Mouse (Mus musculus) MEL (cell line): ENCODE measurements around the gene Wwc1.

ENCODE experiments used
- BHLHE40 ChIP-seq: IDR thresholded peaks from 2 replicates; pipeline ENCODE4 v1.6.1; 2012; ENCODE audit warnings: low read depth, mild to moderate bottlenecking, inconsistent platforms, low read length, improper control_type of control experiment, borderline replicate concordance
- CHD2 ChIP-seq: IDR thresholded peaks from 2 replicates; pipeline ENCODE4 v1.6.1; 2011; ENCODE audit warnings: low read length, improper control_type of control experiment
- CTCF ChIP-seq, 3 experiments: IDR thresholded peaks in 2 of 3; conservative IDR thresholded peaks in 1 of 3; 2 replicates each; pipeline ENCODE4 v1.5.1; 2011 to 2012; ENCODE audit warnings: low read length in 3 of 3, low read depth in 2 of 3, mild to moderate bottlenecking in 2 of 3, improper control_type of control experiment in 1 of 3, inconsistent platforms in 1 of 3, mixed read lengths in 1 of 3, moderate library complexity in 1 of 3; ENCODE audit not compliant: control insufficient read depth in 1 of 3, insufficient read depth in 1 of 3, poor library complexity in 1 of 3, severe bottlenecking in 1 of 3
- E2F4 ChIP-seq: IDR thresholded peaks from 2 replicates; pipeline ENCODE4 v1.6.1; 2011; ENCODE audit warnings: low read depth, low read length, improper control_type of control experiment, borderline replicate concordance
- ELF1 ChIP-seq: IDR thresholded peaks from 2 replicates; pipeline ENCODE4 v1.6.1; 2014; ENCODE audit warnings: low read depth, mild to moderate bottlenecking, inconsistent platforms, low read length, improper control_type of control experiment, moderate library complexity
- MAX ChIP-seq: IDR thresholded peaks from 2 replicates; pipeline ENCODE4 v1.6.1; 2011; ENCODE audit warnings: low read length, improper control_type of control experiment
- POLR2A ChIP-seq, 2 experiments: IDR thresholded peaks; 2 replicates each; pipeline ENCODE4 v1.6.1; 2011 to 2012; ENCODE audit warnings: low read length in 2 of 2, mild to moderate bottlenecking in 2 of 2, control low read depth in 1 of 2, improper control_type of control experiment in 1 of 2, low read depth in 1 of 2, moderate library complexity in 1 of 2; ENCODE audit not compliant: control insufficient read depth in 1 of 2, insufficient read depth in 1 of 2, poor library complexity in 1 of 2
- TBP ChIP-seq: IDR thresholded peaks from 2 replicates; pipeline ENCODE4 v1.8.0; 2011; ENCODE audit warnings: low read depth, low read length, improper control_type of control experiment

- TF ChIP-seq E2F4 (no peak), TBP (no peak), CHD2 (no peak), POLR2A (IDR thresholded peaks at IDR 0.05; ENCODE audit: control insufficient read depth in 1 of 2, insufficient read depth in 1 of 2, low read depth in 1 of 2, low read length in 2 of 2, poor library complexity in 1 of 2) (no peak), ELF1 (no peak), BHLHE40 (no peak), CTCF (IDR thresholded peaks at IDR 0.05 in 2 of 3, conservative IDR thresholded peaks at IDR 0.05 in 1 of 3; ENCODE audit: control insufficient read depth in 1 of 3, insufficient read depth in 1 of 3, low read depth in 2 of 3, low read length in 3 of 3, poor library complexity in 1 of 3, severe bottlenecking in 1 of 3) (no peak), MAX (no peak)
Observed at GRCm38 (mm10) chr11:36009281-36010208, 29.2 kb upstream of the Wwc1 start.
